Mouse (Mus musculus) neural tube, embryonic 13.5 days (tissue): Measurements from ENCODE around the gene Actg2. TPM values are rescaled to one million over a fixed set of nuclear protein-coding genes. Genes with fewer than 3 reads are reported as not detected.

Experiments used
- ATAC-seq: fragments of 200-750 bp; cut with Nextera tagmentation; 2 replicates; pipeline ENCODE4 v1.8.0; 2017; ENCODE audit warnings: low read depth, mild to moderate bottlenecking, moderate TSS enrichment, moderate library complexity
- H3K27ac ChIP-seq: fragments of 300-500 bp; sonication (generic); replicated peaks from 2 replicates; pipeline ENCODE4 v1.5.1; 2015; ENCODE audit warnings: moderate library complexity, mild to moderate bottlenecking, inconsistent platforms
- H3K27me3 ChIP-seq: fragments of 300-500 bp; sonication (generic); 2 replicates; pipeline ENCODE4 v1.6.1; 2015; ENCODE audit warnings: mild to moderate bottlenecking, inconsistent platforms
- H3K36me3 ChIP-seq: fragments of 300-500 bp; sonication (generic); 2 replicates; pipeline ENCODE4 v1.6.1; 2015; ENCODE audit warnings: mild to moderate bottlenecking, inconsistent platforms
- H3K4me1 ChIP-seq: fragments of 300-500 bp; sonication (generic); replicated peaks from 2 replicates; pipeline ENCODE4 v1.6.1; 2015; ENCODE audit warnings: inconsistent platforms
- H3K4me2 ChIP-seq: fragments of 300-500 bp; sonication (generic); 2 replicates; pipeline ENCODE4 v1.6.1; 2015; ENCODE audit warnings: inconsistent platforms, mild to moderate bottlenecking, moderate library complexity
- H3K4me3 ChIP-seq: fragments of 300-500 bp; sonication (generic); 2 replicates; pipeline ENCODE4 v1.5.1; 2015; ENCODE audit warnings: mild to moderate bottlenecking, inconsistent platforms
- H3K9ac ChIP-seq: fragments of 300-500 bp; sonication (generic); 2 replicates; pipeline ENCODE4 v1.6.1; 2015; ENCODE audit warnings: moderate library complexity, mild to moderate bottlenecking, inconsistent platforms
- H3K9me3 ChIP-seq: fragments of 300-500 bp; sonication (generic); 2 replicates; pipeline ENCODE4 v1.6.1; 2016; ENCODE audit warnings: inconsistent platforms
- WGBS: fragments of 180-500 bp; shearing (Covaris S2); methylation state at CpG from one replicate; pipeline ENCODE4 v1.1.7; 2015; 5-methylcytosine and 5-hydroxymethylcytosine counted together
- polyA plus RNA-seq: library from polyadenylated mRNA; unstranded; fragments of >200 nt; fragmentation: Nextera tagmentation; extraction: Ambion mirVana; gene quantifications from 2 replicates; pipeline ENCODE4 v1.2.1, GENCODE M21; 2015

The Actg2 gene
- polyA plus RNA-seq, 1 experiment from 2014 or later, result 1.9 TPM

- WGBS, result 91% methylated on average over 5 of the region's 5 CpGs
- no peak for ATAC-seq
- Histone ChIP-seq H3K9me3 (no peaks in the 10 kb centered on the region), H3K36me3 (peaks cover 84% of the 10 kb centered on the region), H3K9ac (no peak overlapping the region), H3K27ac (no peak overlapping the region), H3K27me3 (no peaks in the 10 kb centered on the region), H3K4me3 (no peak overlapping the region), H3K4me1 (no peaks in the 10 kb centered on the region), H3K4me2 (no peak overlapping the region)
These were observed 47.9 kb downstream of the Actg2 start for GRCm38 (mm10) chr6:83488200-83488599.

- ATAC-seq, result no peak
- no peaks in the 10 kb centered on the region for H3K9me3 ChIP-seq
- H3K36me3 ChIP-seq, result peaks cover 90% of the 10 kb centered on the region
- no peak overlapping the region for H3K4me3 ChIP-seq
- H3K27ac ChIP-seq, result no peak overlapping the region
- H3K4me1 ChIP-seq, result no peaks in the 10 kb centered on the region
- 92% methylated on average over 4 of the region's 4 CpGs for WGBS
- no peak overlapping the region for H3K9ac ChIP-seq
- no peaks in the 10 kb centered on the region for H3K27me3 ChIP-seq
- no peak overlapping the region for H3K4me2 ChIP-seq
These were observed 48.8 kb downstream of the Actg2 start for GRCm38 (mm10) chr6:83487298-83487697.

DNA sequence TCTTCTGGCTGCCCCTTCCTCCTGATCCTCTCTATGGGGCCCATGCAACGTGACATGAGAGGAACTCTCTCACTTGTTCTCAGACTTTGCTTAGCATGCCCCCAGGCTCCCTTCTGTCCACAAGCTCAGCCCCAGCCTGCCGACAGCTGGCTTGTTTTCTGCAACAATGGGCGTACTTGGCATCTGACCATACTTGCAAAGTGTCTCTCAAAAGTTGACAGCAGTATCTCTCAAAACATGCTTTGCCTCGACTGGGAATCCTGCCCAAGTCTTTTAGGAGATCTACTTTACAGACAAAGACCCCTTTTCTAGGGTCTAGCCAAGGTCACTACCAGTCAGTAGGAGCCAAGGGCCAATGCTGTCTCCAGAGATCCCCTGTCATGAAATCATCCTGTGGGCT is 50.2 kb downstream of the Actg2 start:
- Histone ChIP-seq H3K4me2 (no peak overlapping the region), H3K4me3 (no peak overlapping the region), H3K27me3 (no peaks in the 10 kb centered on the region), H3K4me1 (no peaks in the 10 kb centered on the region), H3K27ac (no peak overlapping the region), H3K36me3 (peaks cover 96% of the 10 kb centered on the region), H3K9me3 (no peaks in the 10 kb centered on the region), H3K9ac (no peak overlapping the region)
- WGBS, result 63% methylated on average over 4 of the region's 4 CpGs
- ATAC-seq, result no peak

DNA sequence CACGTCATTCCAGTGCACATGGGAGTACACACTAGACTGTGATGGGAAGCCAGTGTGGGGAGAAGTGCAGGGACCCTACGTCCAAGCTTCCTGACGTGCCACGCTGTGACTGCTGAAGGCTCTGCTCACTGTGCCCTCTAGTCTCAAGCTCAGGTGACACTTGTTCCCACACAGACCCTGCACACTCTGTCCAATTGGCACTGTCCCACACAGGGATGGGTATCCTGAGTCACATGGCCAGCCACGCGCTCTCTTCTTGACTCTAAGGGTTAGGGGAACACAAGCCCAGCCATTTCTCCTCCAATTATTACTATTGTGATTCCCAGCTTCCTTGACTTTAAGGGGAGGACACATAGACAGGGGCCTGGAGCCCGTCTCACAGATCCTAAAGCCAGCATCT is 52.3 kb downstream of the Actg2 start:
- WGBS, result 97% methylated on average over 7 of the region's 7 CpGs
- no peak overlapping the region for H3K27ac ChIP-seq
- no peaks in the 10 kb centered on the region for H3K9me3 ChIP-seq
- ATAC-seq, result no peak
- H3K4me3 ChIP-seq, result no peak overlapping the region
- no peaks in the 10 kb centered on the region for H3K27me3 ChIP-seq
- H3K4me1 ChIP-seq, result no peaks in the 10 kb centered on the region
- H3K36me3 ChIP-seq, result peaks cover 97% of the 10 kb centered on the region
- H3K4me2 ChIP-seq, result no peak overlapping the region
- H3K9ac ChIP-seq, result no peak overlapping the region

DNA sequence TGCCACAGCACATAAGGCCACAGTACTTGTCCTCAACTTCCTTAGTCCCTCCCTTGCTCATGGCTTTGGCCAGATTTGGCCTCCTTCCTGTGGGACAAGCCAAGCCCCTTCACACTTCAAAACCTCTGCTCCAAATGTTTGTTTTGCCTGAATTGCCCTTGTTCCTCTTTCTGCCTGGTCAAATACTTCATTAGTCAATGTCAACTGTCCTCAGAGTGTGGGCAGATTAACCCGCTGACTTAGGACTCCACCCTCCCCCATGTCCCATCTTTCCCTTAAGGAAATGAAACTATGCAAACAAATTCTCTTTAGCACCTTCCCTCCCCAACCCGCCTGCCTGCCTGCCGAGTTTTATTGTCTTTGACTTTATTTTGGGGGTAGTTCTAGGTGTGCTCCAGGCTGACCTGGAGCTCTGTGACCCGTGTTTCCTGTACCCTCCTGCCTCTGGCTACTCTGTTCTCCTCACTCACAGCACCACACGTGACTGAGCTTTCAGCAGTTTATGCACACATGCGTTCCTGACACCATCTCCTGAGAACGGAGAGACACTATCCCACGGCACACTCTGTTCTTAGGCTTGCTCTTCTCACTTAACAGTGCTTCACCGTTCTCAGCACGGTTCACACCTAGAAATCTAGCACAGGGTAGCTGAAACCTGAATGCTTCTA is 53.5 kb downstream of the Actg2 start:
- H3K4me3 ChIP-seq, result no peak overlapping the region
- H3K4me1 ChIP-seq, result no peaks in the 10 kb centered on the region
- H3K27ac ChIP-seq, result no peak overlapping the region
- no peaks in the 10 kb centered on the region for H3K9me3 ChIP-seq
- no peak overlapping the region for H3K4me2 ChIP-seq
- ATAC-seq, result no peak
- no peak overlapping the region for H3K9ac ChIP-seq
- H3K36me3 ChIP-seq, result peaks cover 88% of the 10 kb centered on the region
- 75% methylated on average over 10 of the region's 10 CpGs for WGBS
- H3K27me3 ChIP-seq, result no peaks in the 10 kb centered on the region

DNA sequence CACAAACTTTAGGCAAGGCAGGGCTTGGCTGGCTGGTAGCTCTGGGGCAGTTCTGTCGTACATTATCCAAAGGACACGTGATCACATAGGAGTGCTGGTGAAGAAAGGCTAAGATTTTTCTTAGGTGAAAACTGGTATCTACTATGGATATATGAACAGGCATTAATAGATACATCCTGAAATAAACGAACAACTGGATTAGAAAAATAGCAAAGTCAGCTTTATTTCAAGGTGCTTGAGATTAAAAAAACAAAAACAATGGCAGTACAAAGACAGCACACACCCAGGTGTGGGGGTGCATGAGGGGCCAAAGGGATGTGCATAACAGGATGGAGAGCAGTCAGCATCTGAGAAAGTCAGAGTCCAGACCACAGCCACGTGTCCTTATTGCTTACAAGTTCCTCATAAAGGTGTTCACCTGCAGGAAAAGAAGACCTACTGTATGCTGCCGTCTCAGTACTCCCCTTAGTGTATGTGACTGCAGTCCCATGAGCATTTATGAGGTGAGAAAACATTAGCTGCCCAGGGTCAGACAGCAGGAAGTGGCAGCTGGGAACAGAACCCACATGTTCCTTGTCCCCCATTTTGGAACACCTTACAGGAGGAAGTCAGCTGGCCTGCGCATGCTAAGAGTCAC is 55.9 kb downstream of the Actg2 start:
- H3K4me3 ChIP-seq, result no peak overlapping the region
- no peaks in the 10 kb centered on the region for H3K9me3 ChIP-seq
- H3K9ac ChIP-seq, result no peak overlapping the region
- no peaks in the 10 kb centered on the region for H3K4me1 ChIP-seq
- no peak for ATAC-seq
- no peak overlapping the region for H3K27ac ChIP-seq
- H3K4me2 ChIP-seq, result no peak overlapping the region
- WGBS, result 92% methylated on average over 6 of the region's 6 CpGs
- H3K36me3 ChIP-seq, result peaks cover 69% of the 10 kb centered on the region
- no peaks in the 10 kb centered on the region for H3K27me3 ChIP-seq

- no peak overlapping the region for H3K9ac ChIP-seq
- H3K4me3 ChIP-seq, result no peak overlapping the region
- no peaks in the 10 kb centered on the region for H3K9me3 ChIP-seq
- no peak for ATAC-seq
- H3K4me1 ChIP-seq, result no peaks in the 10 kb centered on the region
- H3K36me3 ChIP-seq, result peaks cover 60% of the 10 kb centered on the region
- no peak overlapping the region for H3K4me2 ChIP-seq
- H3K27me3 ChIP-seq, result no peaks in the 10 kb centered on the region
- 82% methylated on average over 2 of the region's 2 CpGs for WGBS
- H3K27ac ChIP-seq, result no peak overlapping the region
These were observed 56.9 kb downstream of the Actg2 start for GRCm38 (mm10) chr6:83479193-83479592.

DNA sequence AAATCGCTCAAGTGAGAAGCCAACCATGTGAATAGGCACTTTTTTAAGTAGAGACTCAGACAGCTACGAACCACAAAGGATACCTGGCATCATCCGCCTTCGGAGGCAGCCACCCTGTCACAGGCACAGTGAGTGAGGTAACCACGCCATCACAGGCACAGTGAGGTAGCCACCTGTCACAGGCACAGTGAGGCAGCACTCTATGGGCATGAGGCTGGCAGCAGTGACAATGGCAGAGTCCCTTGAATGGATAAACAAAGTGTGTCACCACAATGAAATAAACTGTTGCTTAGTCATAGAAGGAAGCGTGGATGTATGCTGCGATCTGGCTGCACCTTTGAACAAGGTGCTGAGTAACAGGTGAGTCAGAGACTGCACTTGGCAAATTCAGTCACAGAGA is 57.4 kb downstream of the Actg2 start:
- Histone ChIP-seq H3K27me3 (no peaks in the 10 kb centered on the region), H3K9ac (no peak overlapping the region), H3K36me3 (peaks cover 54% of the 10 kb centered on the region), H3K4me1 (no peaks in the 10 kb centered on the region), H3K27ac (no peak overlapping the region), H3K9me3 (no peaks in the 10 kb centered on the region), H3K4me3 (no peak overlapping the region), H3K4me2 (no peak overlapping the region)
- no peak for ATAC-seq
- 94% methylated on average over 7 of the region's 7 CpGs for WGBS

DNA sequence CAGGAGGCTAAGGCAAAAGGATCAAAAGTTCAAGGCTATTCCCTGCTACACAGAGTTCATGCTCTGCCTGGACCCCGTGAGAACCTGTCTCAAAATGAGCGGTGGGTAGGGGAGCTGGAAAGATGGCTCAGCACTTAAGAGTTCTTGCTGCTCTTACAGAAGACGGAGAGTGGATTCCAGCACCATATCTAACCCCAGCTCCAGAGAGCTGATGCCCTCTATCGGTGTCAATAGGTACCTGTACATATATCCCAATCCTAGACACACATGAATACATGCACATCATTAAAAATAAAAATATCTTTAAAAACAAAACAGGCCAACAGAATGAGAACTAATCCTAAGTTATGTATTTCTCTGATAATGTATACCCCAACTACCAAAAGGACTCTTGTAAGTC is 57.8 kb downstream of the Actg2 start:
- ATAC-seq, result no peak

GRCm38 (mm10) chr6:83475431-83475830 is 60.6 kb downstream of the Actg2 start:
- Histone ChIP-seq H3K9me3 (no peaks in the 10 kb centered on the region), H3K27me3 (no peaks in the 10 kb centered on the region), H3K4me2 (no peak overlapping the region), H3K9ac (no peak overlapping the region), H3K27ac (no peak overlapping the region), H3K4me3 (no peak overlapping the region), H3K36me3 (peaks cover 25% of the 10 kb centered on the region), H3K4me1 (no peaks in the 10 kb centered on the region)
- no peak for ATAC-seq
- 80% methylated on average over 7 of the region's 7 CpGs for WGBS

More for the DNA sequence above, 57.8 kb downstream of the Actg2 start:
- no peak overlapping the region for H3K4me2 ChIP-seq
- no peaks in the 10 kb centered on the region for H3K27me3 ChIP-seq
- H3K9ac ChIP-seq, result no peak overlapping the region
- H3K4me1 ChIP-seq, result no peaks in the 10 kb centered on the region
- peaks cover 52% of the 10 kb centered on the region for H3K36me3 ChIP-seq
- H3K4me3 ChIP-seq, result no peak overlapping the region
- no peaks in the 10 kb centered on the region for H3K9me3 ChIP-seq
- H3K27ac ChIP-seq, result no peak overlapping the region
- 74% methylated on average over 4 of the region's 4 CpGs for WGBS

DNA sequence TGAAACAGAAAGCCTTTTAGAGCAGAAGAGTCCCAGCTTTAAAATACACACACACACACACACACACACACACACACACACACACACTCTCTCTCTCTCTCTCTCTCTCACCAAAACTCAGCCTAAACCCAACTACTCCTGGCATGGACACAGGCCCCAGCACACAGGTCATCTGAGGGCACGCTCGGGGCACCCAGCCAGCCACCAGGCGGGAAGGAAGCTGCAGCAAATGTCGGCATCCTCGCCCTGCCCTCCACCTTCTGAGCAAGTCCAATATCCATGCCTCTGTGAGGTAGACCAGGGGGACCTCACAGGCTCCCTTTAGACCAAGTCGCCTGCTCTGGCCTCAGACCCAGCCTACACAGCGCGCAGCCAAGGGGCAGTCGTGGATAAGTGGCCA is 62.8 kb downstream of the Actg2 start:
- no peak overlapping the region for H3K27ac ChIP-seq
- no peaks in the 10 kb centered on the region for H3K9me3 ChIP-seq
- no peak overlapping the region for H3K4me2 ChIP-seq
- WGBS, result 86% methylated on average over 9 of the region's 9 CpGs
- 0 out of 2 replicates have a peak, but pooled peaks cover 5% of the 10 kb centered on the region for H3K36me3 ChIP-seq
- no peak overlapping the region for H3K4me3 ChIP-seq
- no peak overlapping the region for H3K9ac ChIP-seq
- no peak for ATAC-seq
- H3K27me3 ChIP-seq, result no peaks in the 10 kb centered on the region
- no peaks in the 10 kb centered on the region for H3K4me1 ChIP-seq

GRCm38 (mm10) chr6:83471739-83472138 is 64.3 kb downstream of the Actg2 start:
- ATAC-seq, result no peak
- Histone ChIP-seq H3K4me1 (no peaks in the 10 kb centered on the region), H3K4me2 (no peak overlapping the region), H3K36me3 (no peaks in the 10 kb centered on the region), H3K4me3 (no peak overlapping the region), H3K9ac (no peak overlapping the region), H3K9me3 (no peaks in the 10 kb centered on the region), H3K27ac (no peak overlapping the region), H3K27me3 (no peaks in the 10 kb centered on the region)
- WGBS, result 92% methylated on average over 7 of the region's 7 CpGs

DNA sequence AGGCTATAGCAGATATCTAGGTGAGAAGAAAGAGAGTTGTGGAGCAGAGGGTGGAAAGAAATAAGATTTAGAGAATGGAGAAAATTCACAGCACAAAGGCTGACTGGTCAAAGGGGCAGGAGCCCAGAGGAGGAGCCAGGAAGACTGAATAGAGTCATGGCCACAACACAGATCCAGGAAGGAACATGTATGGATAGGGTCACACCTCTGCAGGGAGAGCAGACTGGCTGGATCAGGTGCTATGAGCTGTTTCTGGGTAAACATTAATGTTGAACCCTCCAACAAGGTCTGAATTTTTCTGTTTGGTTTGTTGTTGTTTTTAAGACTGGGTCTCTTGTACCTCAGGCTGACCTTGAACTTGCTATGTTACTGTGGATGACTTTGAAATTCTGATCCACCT is 72.1 kb downstream of the Actg2 start:
- Histone ChIP-seq H3K4me2 (no peak overlapping the region), H3K27me3 (no peaks in the 10 kb centered on the region), H3K27ac (no peak overlapping the region), H3K9ac (no peak overlapping the region), H3K9me3 (no peaks in the 10 kb centered on the region), H3K4me1 (no peaks in the 10 kb centered on the region), H3K4me3 (no peak overlapping the region), H3K36me3 (no peaks in the 10 kb centered on the region)
- ATAC-seq, result no peak
